Mouse (Mus musculus): ENCODE results near the gene Dll3. TPM values are rescaled to one million over a fixed set of nuclear protein-coding genes. Genes with fewer than 3 reads are reported as not detected.

Gene Dll3
- polyA plus RNA-seq (2012; rRNA removed) = 0.41 and 0.55 TPM in 2 replicates

DNA sequence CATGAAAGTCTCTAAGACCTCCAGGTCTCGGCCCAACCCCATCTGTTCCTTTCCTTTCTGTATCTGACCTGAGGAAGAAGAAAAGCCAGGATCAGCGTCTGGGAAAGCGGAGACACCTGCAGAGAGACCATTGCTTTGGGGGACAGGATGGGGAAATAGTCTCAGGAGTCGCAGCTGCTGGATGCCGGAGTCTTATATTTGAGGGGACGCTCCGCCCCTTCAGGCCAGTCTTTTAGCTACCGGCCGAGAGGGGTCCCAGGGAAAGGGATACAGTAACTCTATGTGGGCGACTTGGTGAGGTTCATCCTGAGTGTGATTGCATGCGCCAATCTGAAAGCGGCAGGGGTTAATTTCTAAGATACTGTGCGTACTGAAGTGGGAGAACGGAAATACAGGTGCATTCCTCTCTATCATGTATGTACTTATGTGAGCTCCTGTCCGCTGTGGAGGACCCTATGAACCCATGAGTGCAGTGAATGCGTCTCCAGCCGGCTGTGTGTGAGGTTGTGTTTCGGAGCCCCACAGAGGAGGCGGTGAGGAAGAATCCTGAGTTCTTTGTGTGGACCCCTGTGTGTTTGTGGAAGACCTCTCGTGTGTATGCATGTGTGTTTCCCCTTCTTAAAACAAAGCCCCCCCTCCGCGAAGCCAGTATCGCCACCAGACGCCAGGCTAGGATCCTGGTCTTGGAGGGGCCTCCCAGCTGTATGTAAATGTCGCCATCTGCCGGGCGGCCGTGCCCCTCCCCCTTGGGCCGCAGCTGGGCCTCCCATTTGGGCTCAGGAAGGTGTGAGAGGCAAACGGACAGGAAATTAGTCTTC lies at the start of gene Dll3:
TSS of gene Dll3 (minus strand) at position 623 of the 818 bp plus-strand sequence.
- no peak for DNase-seq (ENCODE audit: low read depth, low spot score)
- 4% methylated on average over 30 of the region's 30 CpGs for WGBS

DNA sequence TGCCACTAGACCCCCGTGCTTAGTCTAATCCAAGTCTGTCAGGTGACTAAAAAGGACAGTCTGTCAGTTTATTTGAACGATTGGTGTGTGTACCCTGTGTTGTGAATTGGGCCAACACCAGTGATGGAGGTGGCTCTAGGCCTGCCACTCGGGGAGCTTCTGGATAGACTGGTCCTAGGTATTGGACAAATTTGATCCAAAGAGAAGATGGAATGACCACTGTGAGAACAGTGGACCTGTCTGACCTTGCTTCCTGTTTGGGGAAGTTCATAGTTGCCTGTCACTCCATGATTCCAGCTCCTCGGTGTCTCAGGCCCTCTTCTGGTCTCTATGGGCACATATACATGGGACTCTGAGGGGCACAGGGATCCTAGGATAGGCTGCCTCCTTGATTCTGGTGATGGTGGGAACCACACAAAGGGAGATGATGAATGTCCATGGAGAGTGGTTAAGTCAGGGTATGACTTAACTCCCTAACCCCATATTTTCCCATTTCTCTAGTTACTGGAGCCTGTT lies 49.7 kb upstream of the Dll3 start:
- DNase-seq (ENCODE audit: low read depth, low spot score) = no peak
- WGBS = 9% methylated on average over 4 of the region's 4 CpGs

DNA sequence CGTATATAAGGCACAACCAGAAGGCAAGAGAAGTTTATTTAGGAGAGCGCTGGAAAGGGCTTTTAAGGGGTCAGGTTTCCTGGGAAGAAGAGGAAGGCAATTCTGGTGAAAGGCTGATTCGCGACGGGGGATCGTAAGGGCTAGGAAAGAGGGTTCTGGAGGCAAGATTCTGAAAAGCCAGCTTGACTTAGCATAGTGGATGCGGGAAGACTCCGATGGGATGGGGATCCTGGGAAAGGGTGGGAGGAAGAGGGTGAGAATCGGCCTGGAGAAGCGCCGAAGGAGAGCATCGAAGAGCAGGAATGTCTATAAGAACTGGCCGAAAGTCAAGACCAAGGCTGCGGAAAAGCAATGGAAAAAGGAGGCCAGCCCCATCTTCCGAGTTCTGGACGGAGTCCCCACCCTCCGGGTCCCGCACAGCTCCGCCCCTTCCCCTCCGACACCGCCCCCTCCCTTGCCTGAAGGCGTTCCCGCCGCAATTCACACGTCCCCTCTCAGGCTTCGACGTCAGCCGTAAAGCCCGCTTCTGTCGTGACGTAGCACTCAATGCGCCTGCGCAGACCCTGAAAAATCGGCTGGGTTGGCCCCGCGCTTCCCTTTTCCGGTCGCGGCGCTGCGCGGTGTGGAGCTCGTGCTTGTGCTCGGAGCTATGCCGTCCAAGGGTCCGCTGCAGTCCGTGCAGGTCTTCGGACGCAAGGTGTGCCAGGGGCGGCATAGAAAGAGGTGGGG lies 48.3 kb upstream of the Dll3 start, which contains the start of gene Rps16:
TSS of gene Rps16 (plus strand) at position 498 of the 729 bp plus-strand sequence.
- DNase-seq (ENCODE audit: low read depth, low spot score) = peak; percentile 89
- WGBS = under 1% methylated on average over 49 of the region's 50 CpGs

DNA sequence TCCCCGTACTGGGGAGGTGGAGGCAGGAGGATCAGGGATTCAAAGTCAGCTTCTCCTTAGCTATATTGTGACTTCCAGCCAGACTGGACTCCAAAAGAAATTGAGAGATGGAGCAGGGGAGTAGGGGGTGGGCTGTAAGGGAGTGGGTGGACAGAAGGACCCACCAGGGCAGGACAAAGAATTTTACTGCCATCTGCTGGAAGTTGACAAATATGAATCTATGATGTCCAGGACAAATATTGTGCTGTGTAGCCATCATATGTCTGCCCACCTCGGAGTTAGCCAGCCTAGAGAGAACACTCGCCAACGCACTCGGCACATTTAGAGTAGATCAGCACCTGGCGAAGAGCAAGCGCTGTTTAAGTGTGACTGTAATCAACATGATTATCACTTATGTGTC lies 46.6 kb upstream of the Dll3 start:
- WGBS = 87% methylated on average over 7 of the region's 7 CpGs
- DNase-seq (ENCODE audit: low read depth, low spot score) = no peak

DNA sequence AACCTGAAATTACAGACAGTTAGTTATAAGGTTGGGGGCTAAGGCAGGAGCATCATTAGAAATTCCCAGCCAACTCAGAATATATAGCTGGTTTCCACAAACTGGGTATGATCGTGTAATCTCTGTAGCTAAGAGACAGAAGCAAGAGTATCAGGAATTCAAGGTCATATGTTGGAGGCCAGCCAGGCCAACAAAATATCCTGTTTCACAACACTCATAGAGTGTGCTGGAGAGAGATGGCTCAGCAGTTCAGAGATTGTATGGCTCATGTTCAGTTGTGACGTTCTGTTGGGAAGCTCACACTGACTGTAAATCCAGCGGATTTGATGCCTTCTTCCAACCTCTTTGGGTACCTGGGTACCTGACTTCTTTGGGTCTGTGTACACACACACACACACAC lies 45.7 kb upstream of the Dll3 start:
- WGBS = 27% methylated on average over 3 of the region's 3 CpGs
- DNase-seq (ENCODE audit: low read depth, low spot score) = no peak

DNA sequence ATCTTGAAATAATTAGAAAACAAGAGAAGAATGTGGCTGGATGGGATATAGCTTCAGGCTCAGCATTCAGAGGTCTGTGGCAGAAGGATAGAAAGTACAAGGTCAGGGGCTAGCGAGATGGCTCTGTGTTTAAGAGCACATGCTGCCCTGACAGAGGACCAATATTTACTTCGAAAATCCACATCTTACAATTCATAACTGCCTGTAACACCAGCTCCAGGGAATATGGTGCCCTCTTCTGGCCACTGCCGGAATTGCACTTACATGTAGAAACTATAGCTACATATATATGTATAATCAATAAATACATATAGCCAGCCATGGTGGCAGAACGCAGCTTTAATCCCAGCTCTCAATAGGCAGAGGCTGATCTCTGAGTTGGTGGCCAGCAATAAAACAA lies 42.6 kb upstream of the Dll3 start:
- 0% methylated on average over 4 of the region's 4 CpGs for WGBS

DNA sequence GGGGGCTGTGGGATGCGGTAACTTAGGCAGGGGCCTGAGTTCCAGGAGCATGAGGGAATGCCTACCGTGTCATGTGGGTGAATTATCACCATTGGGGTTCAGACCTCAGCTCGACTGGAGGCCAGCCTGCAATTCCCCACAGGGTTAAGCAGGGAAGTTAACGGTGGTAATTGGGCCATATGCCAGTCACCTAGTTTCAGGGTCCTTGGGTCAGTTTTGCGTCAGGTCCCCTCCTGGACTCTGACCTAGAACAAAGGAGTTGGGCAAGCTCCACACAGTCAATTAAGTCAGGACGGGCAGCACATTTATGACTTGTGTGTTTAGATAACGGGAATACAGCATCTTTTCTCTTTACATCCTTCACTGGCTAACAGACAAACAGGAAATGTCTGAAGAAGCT lies 39.3 kb upstream of the Dll3 start:
- no peak for DNase-seq (ENCODE audit: low read depth, low spot score)
- 16% methylated on average over 7 of the region's 7 CpGs for WGBS

More for the DNA sequence above, 42.6 kb upstream of the Dll3 start:
- no peak for DNase-seq (ENCODE audit: low read depth, low spot score)

DNA sequence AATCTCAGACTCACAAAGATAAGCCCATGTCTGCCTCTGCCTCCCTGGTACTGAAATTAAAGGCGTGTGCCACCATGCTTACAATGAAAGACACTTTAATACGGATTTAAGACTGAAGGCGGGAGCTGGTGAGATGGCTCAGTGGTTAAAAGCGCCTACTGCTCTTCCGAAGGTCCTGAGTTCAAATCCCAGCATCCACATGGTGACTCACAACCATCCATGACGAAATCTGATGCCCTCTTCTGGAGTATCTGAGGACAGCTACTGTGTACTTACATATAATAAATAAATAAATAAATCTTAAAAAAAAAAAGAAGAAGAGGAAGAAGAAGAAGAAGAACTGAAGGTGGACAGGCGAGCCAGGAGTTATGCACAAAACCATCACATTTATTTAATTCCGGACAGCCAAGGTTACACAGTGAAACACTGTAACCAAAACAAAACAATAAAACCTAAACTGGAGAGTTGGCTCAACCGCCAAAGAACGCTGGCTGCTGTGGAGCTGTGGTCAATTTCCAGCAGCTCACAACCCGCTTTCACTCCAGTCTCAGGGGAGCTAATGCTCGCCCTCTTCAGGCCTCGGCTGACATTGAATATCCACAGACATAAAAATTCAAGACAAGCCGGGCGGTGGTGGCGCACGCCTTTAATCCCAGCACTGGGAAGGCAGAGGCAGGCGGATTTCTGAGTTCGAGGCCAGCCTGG lies 37.3 kb upstream of the Dll3 start:
- WGBS = 41% methylated on average over 19 of the region's 19 CpGs
- no peak for DNase-seq (ENCODE audit: low read depth, low spot score)

DNA sequence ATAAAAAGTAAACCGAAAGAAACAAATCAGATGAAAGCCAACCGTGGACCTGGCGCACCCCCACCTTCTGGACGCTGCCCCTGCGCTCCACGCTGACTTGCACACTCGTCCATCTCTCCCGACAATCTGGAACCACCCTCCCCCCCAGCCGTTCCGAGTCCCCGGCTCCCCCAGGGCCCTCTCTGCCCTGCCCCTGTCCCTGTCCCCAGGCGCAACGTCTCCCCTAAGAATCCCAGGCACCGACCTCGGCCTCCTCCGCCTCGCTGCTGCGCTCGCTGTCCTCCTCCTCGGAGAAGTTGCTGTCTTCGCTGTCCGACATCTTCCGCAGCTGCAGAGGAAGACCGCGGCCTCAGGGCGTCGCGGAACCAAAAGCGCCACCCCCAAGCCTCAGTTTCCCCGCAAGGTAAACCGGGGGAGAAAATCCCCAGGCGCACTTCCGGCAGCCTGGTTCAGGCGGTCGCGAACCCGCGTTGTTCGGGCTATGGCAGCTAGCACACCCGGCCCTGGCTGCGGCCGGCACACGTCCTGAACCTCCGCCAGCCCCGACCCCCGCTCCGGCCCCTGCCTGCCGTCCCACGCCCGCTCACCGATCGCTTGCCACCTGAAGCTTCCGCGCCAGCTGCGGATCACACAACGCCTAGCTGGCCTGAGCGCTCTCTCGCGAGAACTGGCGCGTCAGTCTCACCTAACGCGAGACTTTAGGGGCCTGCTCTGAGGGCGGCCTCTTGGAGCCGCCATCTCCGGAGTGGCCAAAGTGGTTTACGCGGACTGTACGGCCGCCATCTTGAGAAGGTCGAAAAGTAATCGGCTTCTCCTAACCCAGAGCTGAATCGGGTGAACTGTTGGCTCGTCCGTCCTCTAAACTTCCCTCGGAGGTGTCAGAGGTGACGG lies 36.3 kb upstream of the Dll3 start, which contains the start of gene Supt5:
TSS of gene Supt5 (minus strand) at position 639 of the 891 bp plus-strand sequence.
- under 1% methylated on average over 77 of the region's 77 CpGs for whole genome bisulfite sequencing

DNA sequence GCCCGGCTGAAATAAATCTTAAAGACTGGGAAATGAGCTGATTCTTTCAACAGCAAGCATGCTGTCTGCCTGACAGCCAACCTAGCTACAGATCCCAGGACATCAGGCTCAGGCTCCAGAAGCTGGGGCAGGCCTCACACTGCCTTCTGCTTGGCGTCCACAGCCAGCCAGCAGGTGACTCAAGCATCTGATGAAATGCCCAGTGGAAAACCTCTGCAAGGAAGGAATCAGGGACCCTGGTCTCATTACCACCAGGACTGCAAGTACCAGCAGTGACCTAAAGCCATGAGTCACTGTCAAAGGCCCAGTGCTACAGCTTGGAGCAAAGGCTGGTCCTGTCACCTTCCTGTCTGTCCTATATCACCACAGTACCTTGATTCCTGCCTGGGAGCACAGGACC lies 33.4 kb upstream of the Dll3 start:
- WGBS = 79% methylated on average over 2 of the region's 2 CpGs
- no peak for DNase-seq (ENCODE audit: low read depth, low spot score)

More for the DNA sequence above, 36.3 kb upstream of the Dll3 start, which contains the start of gene Supt5:
- DNase-seq (ENCODE audit: low read depth, low spot score) = peak; percentile 99

DNA sequence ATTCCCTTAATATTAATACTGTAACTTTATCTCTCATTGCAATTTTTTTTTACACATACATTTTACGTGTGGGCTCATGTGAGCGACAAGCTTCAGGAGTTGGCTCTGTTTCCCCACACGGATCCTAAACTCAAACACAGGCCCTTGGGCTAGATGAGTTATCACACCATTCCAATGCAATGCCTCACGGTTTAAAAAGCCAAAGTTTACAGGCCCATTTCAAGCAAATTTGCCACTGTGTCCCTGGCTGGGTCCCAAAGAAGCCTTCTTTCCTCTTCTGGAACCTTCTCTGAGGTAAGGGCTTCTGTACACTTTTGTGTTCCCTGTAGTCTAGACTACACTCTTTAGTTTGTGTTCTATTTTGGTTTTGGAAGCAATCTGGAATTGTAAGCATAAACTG lies 32.5 kb upstream of the Dll3 start:
- no peak for DNase-seq (ENCODE audit: low read depth, low spot score)
- 67% methylated on average over 4 of the region's 4 CpGs for WGBS

DNA sequence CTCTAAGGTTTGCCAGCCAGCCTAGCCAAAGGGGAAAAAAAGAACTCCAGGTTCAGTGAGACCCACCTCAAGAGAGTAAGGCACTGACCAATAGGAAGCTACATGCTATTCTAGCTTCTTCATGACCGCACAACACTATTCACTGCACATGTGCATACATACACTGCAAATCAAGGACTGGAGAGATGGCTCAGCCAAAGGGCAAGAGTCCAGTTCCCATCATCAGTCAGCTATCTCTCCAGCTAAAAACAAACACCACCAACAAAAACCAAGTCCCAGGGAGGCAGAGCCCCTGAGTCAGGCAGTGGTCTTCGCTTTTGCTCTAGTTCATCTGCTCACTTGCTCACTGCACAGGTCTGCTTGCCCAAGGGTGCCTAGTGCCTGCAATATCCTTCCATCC lies 26.2 kb upstream of the Dll3 start:
- WGBS = 97% methylated on average over 2 of the region's 2 CpGs

DNA sequence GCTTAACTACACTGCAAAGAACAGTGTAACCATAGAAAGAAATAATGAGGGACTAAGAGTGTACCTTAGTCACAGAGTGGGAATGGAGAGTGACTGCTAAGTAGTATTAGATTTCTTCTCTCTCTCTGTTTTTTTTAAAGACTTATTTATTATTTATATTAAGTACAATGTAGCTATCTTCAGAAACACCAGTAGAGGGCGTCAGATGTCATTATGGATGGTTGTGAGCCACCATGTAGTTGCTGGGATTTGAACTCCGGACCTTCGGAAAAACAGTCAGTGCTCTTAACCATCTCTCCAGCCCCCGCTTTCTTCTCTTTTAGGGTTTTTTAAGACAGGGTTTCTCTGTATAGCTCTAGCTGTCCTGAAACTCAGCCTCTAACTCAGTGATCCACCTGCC lies 24.4 kb upstream of the Dll3 start:
- WGBS = 83% methylated on average over 4 of the region's 4 CpGs
- no peak for DNase-seq (ENCODE audit: low read depth, low spot score)

More for the DNA sequence above, 26.2 kb upstream of the Dll3 start:
- DNase-seq (ENCODE audit: low read depth, low spot score) = no peak

DNA sequence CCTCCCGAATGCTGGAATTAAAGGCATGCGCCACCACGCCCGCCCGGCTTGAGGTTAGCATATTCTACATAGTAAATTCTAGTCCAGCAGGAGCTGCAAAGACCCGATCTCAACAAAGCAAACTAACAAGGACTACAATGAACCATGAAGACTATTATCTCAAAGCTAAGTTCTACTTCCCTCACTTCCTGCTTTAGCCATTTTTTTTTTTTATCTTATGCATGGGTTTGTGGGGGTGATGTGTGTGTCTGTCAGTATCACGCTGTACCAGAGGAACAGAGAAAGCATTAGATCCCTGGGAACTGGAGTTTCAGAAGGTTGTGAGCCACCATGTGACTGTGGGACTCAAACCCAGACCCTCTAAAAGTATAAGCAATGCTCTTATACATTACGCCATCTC lies 23.3 kb upstream of the Dll3 start:
- no peak for DNase-seq (ENCODE audit: low read depth, low spot score)
- 97% methylated on average over 8 of the region's 8 CpGs for WGBS

DNA sequence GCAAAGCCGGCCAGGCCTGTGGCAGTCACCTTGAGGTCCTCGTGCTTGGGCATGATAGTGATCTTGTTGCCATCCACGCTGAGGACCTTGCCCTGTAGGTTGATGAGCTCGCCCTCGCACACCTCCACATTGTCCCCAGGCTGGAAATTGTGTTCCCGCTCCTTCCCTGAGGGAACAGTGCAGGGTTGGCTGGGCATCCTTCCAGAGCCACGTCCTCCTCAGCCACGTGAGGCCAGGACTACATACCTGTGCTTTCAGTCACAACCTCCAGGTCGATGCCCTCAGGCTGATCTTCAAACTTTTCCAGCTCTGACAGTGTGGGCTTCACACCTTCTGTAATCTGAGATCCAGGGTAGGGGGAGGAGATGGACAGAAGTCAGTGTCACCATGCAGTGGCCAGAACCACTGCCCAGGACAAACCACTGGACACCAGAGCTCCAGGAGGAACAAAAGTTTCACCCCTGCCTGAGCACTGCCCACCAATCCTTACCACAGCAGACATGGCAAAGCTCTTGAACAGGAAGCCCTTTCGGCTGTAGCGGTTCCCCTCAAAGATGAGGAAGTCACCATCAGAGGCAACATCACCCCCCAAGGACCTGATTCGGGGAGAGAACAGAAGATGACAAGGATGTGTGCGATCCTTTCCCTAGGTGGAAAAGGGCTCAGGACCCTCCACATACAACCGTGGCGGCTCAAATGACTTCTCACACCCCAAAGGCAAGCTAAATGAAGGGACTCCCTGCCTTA lies 20.1 kb upstream of the Dll3 start:
- no peak for DNase-seq (ENCODE audit: low read depth, low spot score)
- WGBS = 89% methylated on average over 15 of the region's 15 CpGs

DNA sequence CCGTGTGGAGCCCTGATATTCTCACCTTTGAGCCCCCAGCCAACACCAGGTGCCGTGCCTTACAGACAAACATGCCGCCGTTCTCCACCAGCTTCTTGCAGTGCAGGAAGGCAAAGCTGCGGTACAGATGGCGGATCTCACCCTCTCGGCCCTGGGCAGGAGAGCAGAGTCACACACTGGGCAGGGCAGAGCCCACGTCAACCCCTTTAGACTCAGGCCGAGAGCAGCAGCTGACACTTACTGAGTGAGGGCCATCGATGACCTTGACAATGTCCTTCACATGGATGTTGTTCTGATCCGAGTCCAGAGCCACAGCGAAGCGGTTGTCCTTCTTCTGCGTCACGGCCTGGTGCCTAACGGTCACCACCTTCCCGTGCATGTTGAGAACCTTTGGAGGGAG lies 16.7 kb upstream of the Dll3 start:
- DNase-seq (ENCODE audit: low read depth, low spot score) = no peak
- WGBS = 92% methylated on average over 17 of the region's 17 CpGs

DNA sequence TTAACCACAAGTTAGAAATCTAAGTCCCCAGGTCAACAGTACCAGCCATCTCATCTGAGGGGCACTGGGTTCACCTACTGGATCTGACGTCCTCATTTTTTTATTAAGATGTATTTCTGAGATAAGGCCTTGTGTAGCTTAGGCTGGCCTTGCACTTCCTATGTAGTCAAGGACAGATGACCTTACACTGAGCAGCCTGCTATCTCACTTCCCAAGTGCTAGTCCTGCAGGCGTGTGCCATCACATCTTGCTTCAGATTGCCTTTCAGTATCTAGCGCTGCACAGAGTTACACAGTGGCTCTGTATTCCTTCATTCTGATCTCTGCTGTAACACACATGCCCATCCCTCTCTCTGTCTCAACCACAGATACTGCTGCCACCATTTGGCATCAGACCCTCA lies 16.0 kb upstream of the Dll3 start:
- WGBS = 86% methylated on average over 3 of the region's 3 CpGs
- DNase-seq (ENCODE audit: low read depth, low spot score) = no peak

DNA sequence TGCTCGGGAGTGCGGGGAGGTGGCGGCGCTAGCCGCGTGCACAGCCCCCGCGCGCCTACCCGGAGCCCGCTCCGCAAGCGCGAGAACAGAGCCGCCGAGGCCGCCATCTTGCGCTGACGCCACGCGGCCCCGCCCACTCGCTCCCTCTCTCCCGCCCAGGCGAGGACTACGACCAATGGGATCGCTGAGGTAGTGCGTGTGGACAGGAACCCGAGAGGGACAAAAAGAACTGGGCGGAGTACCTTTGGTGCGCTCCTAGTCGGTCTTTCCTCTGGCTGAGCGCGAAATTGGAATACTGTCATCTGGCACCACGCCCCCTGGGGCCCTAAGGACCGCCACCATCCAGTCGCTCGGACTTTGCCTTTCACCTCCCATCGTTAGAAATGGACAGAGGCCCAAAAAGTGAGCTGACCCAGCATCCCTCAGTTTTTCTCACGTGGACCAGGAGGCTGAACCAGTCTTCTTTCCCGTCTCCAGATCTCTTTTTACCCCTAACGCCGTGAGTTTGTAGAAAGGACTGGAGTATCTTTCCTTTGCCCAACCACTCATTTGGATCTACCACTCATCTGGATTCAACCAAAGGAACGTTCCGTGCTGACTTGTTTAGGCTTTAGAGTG lies 10.0 kb upstream of the Dll3 start, which contains the start of gene Timm50:
TSS of gene Timm50 (minus strand) at position 147 of the 618 bp plus-strand sequence.
- WGBS = under 1% methylated on average over 45 of the region's 45 CpGs
- DNase-seq (ENCODE audit: low read depth, low spot score) = peak; percentile 90
